Mouse (Mus musculus) forebrain, embryonic 12.5 days (tissue): ENCODE measurements around the gene Pttg1. TPM values are rescaled to one million over a fixed set of nuclear protein-coding genes. Genes with fewer than 3 reads are reported as not detected.

Experiments used
- ATAC-seq: fragments of 200-750 bp; cut with Nextera tagmentation; 2 replicates; pipeline ENCODE4 v1.8.0; 2017; ENCODE audit warnings: moderate TSS enrichment; ENCODE audit not compliant: low FRiP score
- H3K27ac ChIP-seq: fragments of 300-500 bp; sonication (generic); 2 replicates; pipeline ENCODE4 v1.5.1; 2016; ENCODE audit warnings: mild to moderate bottlenecking
- H3K27me3 ChIP-seq: fragments of 300-500 bp; sonication (generic); 2 replicates; pipeline ENCODE4 v1.6.1; 2016; ENCODE audit warnings: mild to moderate bottlenecking
- H3K36me3 ChIP-seq: fragments of 300-500 bp; sonication (generic); replicated peaks from 2 replicates; pipeline ENCODE4 v1.6.1; 2016; ENCODE audit warnings: mild to moderate bottlenecking
- H3K4me1 ChIP-seq: fragments of 300-500 bp; sonication (generic); 2 replicates; pipeline ENCODE4 v1.6.1; 2016
- H3K4me2 ChIP-seq: fragments of 300-500 bp; sonication (generic); 2 replicates; pipeline ENCODE4 v1.6.1; 2016; ENCODE audit warnings: mild to moderate bottlenecking, moderate library complexity
- H3K4me3 ChIP-seq: fragments of 300-500 bp; sonication (generic); replicated peaks from 2 replicates; pipeline ENCODE4 v1.5.1; 2016; ENCODE audit warnings: mild to moderate bottlenecking
- H3K9ac ChIP-seq: fragments of 300-500 bp; sonication (generic); 2 replicates; pipeline ENCODE4 v1.6.1; 2016; ENCODE audit warnings: mild to moderate bottlenecking
- H3K9me3 ChIP-seq: fragments of 300-500 bp; sonication (generic); 2 replicates; pipeline ENCODE4 v1.6.1; 2016
- WGBS: fragments of 180-500 bp; shearing (Covaris S2); methylation state at CpG from one replicate; pipeline ENCODE4 v1.1.7; 2016; 5-methylcytosine and 5-hydroxymethylcytosine counted together
- polyA plus RNA-seq: library from polyadenylated mRNA; unstranded; fragments of >200 nt; fragmentation: Nextera tagmentation; extraction: Ambion mirVana; gene quantifications from 2 replicates; pipeline ENCODE4 v1.2.1, GENCODE M21; 2016

Pttg1 gene
- polyA plus RNA-seq, 1 experiment from 2014 or later, result 62.5 TPM

- 100% methylated on average over 1 of the region's 1 CpGs for WGBS
- Histone ChIP-seq H3K36me3 (no peaks in the 10 kb centered on the region), H3K9ac (no peak overlapping the region), H3K27me3 (0 out of 2 replicates have a peak, but pooled peaks cover 4% of the 10 kb centered on the region), H3K27ac (no peak overlapping the region), H3K4me2 (no peak overlapping the region), H3K4me1 (peaks cover 5% of the 10 kb centered on the region; the same call in 1 of the 2 replicates), H3K9me3 (peaks cover 6% of the 10 kb centered on the region; the same call in 1 of the 2 replicates), H3K4me3 (no peak overlapping the region)
- ATAC-seq, result no peak
Measured at GRCm38 (mm10) chr11:43400131-43400530, 25.9 kb downstream of the Pttg1 start.

DNA sequence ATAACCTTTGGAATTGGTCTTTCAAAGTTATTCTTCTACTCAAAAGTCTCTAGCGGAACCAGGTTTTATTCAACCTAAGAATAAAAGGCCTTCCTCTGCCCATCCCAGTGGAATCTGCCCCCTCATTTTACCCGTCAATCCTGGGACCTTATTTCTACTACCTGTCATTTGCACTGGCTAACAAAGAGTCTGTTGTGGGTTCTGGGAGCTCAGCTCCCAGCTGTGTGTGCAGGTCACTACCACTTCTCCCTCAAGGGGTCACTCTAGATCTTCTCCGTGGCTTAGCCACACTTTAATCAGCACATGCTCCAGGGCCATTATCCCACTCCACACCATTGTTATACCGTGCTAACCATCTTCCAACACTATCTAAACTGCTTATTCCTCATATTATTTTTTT is 26.8 kb downstream of the Pttg1 start:
- Histone ChIP-seq H3K4me2 (no peak overlapping the region), H3K9ac (no peak overlapping the region), H3K4me1 (peaks cover 5% of the 10 kb centered on the region; the same call in 1 of the 2 replicates), H3K36me3 (no peaks in the 10 kb centered on the region), H3K27me3 (0 out of 2 replicates have a peak, but pooled peaks cover 4% of the 10 kb centered on the region), H3K27ac (no peak overlapping the region), H3K9me3 (no peaks in the 10 kb centered on the region), H3K4me3 (no peak overlapping the region)
- 43% methylated on average over 4 of the region's 4 CpGs for WGBS
- ATAC-seq, result no peak

DNA sequence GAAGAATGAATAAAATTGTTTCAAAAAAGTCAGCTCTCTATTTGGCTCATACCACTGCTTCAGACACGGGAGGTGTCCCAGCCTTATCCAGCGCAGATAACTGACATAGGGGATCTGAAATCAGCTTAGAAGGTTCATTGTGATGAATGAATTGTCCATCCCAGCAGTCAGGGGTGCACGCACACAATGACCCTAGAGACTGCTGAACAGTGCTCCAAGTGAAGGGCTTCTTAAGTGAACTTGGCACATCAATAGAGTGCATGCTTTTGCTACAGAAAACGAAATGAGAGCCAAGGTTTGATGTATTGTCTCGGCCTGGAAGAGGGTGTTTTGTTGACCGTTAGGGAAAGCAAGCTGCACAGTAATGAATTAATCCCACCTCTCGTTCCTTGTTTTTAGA is 29.4 kb downstream of the Pttg1 start:
- peak; percentile 30; the same call in 1 of the 2 replicates for ATAC-seq
- Histone ChIP-seq H3K36me3 (no peaks in the 10 kb centered on the region), H3K4me2 (no peak overlapping the region), H3K27me3 (0 out of 2 replicates have a peak, but pooled peaks cover 4% of the 10 kb centered on the region), H3K9ac (no peak overlapping the region), H3K4me3 (no peak overlapping the region), H3K4me1 (peaks cover 5% of the 10 kb centered on the region; the same call in 1 of the 2 replicates), H3K27ac (no peak overlapping the region), H3K9me3 (no peaks in the 10 kb centered on the region)
- WGBS, result 27% methylated on average over 7 of the region's 7 CpGs

DNA sequence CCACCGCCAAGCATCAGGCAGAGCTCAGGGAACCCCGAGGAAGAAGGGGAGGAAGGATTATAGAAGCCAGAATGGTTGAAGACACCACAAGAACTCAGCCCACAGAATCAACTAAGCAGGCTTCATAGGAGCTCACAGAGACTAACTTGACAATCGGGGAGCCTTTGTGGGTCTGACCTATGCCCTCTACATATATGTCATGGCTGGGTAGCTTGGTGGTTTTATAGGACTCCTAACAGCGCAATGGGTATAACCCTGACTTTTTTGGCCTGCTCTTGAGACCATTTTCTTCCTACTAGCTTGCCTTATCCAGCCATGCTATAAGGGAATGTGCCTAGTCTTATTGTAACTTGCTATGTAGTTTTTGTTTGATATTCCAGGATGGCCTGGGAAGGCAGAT is 29.8 kb downstream of the Pttg1 start:
- H3K9ac ChIP-seq, result no peak overlapping the region
- H3K27me3 ChIP-seq, result 0 out of 2 replicates have a peak, but pooled peaks cover 4% of the 10 kb centered on the region
- WGBS, result 92% methylated on average over 4 of the region's 4 CpGs
- H3K4me2 ChIP-seq, result no peak overlapping the region
- no peaks in the 10 kb centered on the region for H3K9me3 ChIP-seq
- no peak overlapping the region for H3K27ac ChIP-seq
- no peaks in the 10 kb centered on the region for H3K36me3 ChIP-seq
- H3K4me3 ChIP-seq, result no peak overlapping the region
- peaks cover 5% of the 10 kb centered on the region; the same call in 1 of the 2 replicates for H3K4me1 ChIP-seq
- ATAC-seq, result no peak

DNA sequence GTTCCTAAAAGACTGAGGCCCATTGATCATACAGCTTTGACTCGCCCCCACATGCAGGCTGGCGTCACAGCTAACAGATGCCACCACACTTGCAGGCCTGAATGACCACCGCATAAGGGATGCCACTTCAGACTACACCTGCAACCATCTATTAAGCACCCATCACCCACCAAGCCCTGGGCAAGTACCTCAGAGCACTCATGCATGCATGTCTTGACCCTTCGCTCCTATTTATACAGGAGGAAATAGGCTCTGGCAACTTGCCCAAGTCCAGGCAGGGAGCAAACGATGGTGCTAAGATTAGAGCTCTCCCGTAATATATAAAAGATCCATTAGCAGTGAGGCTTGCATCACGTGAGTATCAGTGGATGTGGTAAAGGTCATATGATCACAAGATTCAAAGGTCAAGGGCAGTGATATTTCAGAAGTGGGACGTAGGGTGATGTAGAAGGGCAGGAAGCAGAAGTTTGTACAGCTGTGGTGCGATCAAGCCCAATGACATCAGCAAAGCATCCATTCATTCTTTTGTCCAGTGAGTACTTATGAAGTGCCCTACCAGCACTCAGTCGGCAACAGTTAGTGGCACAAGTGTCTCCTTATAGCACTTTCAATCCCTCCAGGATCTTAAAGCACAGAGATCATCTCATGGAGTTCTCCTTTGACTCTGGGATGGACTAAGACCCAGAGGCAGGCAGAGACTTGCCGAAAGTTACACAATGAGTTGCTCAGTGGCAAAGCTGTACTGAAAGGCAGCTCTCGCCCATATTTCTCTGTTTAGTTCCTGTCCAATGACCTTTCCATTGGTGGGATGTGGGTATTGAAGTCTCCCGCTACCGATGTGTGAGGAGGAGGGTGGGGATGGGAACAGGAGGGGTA is 30.7 kb downstream of the Pttg1 start:
- H3K36me3 ChIP-seq, result no peaks in the 10 kb centered on the region
- H3K27me3 ChIP-seq, result 0 out of 2 replicates have a peak, but pooled peaks cover 3% of the 10 kb centered on the region
- H3K4me1 ChIP-seq, result peaks cover 5% of the 10 kb centered on the region; the same call in 1 of the 2 replicates
- no peak overlapping the region for H3K9ac ChIP-seq
- 78% methylated on average over 14 of the region's 14 CpGs for WGBS
- H3K4me3 ChIP-seq, result no peak overlapping the region
- no peak overlapping the region for H3K27ac ChIP-seq
- no peak for ATAC-seq
- H3K9me3 ChIP-seq, result no peaks in the 10 kb centered on the region
- no peak overlapping the region for H3K4me2 ChIP-seq

DNA sequence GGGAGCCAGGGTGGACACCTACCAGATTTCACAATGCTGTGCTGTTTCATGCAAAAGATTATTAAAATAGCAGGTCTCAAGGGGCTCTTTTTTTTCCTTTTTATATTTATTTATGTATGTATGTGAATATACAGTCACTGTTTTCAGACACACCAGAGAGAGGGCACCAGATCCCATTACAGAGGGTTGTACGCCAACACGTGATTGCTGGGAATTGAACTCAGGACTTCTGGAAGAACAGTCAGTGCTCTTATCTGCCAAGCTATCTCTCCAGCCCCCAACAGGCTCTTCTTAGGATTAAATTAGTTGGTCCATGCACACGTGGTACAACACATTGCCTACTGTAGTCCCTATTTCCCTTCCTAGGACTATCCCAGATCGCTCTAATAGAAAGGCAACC is 32.7 kb downstream of the Pttg1 start:
- Histone ChIP-seq H3K9ac (no peak overlapping the region), H3K27me3 (0 out of 2 replicates have a peak, but pooled peaks cover 2% of the 10 kb centered on the region), H3K4me2 (no peak overlapping the region), H3K9me3 (no peaks in the 10 kb centered on the region), H3K4me1 (peaks cover 5% of the 10 kb centered on the region; the same call in 1 of the 2 replicates), H3K36me3 (no peaks in the 10 kb centered on the region), H3K4me3 (no peak overlapping the region), H3K27ac (no peak overlapping the region)
- WGBS, result 93% methylated on average over 4 of the region's 4 CpGs
- no peak for ATAC-seq

- WGBS, result 52% methylated on average over 2 of the region's 2 CpGs
- Histone ChIP-seq H3K9me3 (no peaks in the 10 kb centered on the region), H3K27ac (no peak overlapping the region), H3K4me3 (no peak overlapping the region), H3K4me2 (no peak overlapping the region), H3K27me3 (0 out of 2 replicates have a peak, but pooled peaks cover 5% of the 10 kb centered on the region), H3K9ac (no peak overlapping the region), H3K4me1 (peaks cover 5% of the 10 kb centered on the region; the same call in 1 of the 2 replicates), H3K36me3 (no peaks in the 10 kb centered on the region)
- ATAC-seq, result no peak
Measured at GRCm38 (mm10) chr11:43392757-43393156, 33.3 kb downstream of the Pttg1 start.

DNA sequence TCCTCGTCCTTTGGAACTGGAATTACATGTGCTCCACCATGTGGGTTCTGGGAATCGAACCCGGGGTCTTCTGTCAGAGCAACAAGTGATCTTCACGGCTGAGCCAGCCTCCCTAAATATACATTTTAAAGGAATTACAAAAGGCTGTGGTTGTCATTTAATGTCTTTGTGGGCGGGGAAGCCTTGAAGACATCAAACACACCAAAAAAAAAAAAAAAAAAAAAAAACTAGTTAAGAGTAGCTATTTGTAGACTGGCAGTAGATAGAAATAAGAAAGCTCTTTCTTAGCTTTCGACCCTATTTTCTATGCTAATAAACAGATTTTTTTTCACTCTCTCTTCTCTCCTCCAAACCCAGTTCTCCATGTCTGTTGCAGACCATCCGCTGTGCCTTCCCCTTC is 36.9 kb downstream of the Pttg1 start:
- Histone ChIP-seq H3K27ac (no peak overlapping the region), H3K4me3 (no peak overlapping the region), H3K27me3 (0 out of 2 replicates have a peak, but pooled peaks cover 5% of the 10 kb centered on the region), H3K9ac (no peak overlapping the region), H3K36me3 (no peaks in the 10 kb centered on the region), H3K4me1 (peaks cover 17% of the 10 kb centered on the region), H3K4me2 (no peak overlapping the region), H3K9me3 (no peaks in the 10 kb centered on the region)
- 89% methylated on average over 7 of the region's 7 CpGs for WGBS
- no peak for ATAC-seq

DNA sequence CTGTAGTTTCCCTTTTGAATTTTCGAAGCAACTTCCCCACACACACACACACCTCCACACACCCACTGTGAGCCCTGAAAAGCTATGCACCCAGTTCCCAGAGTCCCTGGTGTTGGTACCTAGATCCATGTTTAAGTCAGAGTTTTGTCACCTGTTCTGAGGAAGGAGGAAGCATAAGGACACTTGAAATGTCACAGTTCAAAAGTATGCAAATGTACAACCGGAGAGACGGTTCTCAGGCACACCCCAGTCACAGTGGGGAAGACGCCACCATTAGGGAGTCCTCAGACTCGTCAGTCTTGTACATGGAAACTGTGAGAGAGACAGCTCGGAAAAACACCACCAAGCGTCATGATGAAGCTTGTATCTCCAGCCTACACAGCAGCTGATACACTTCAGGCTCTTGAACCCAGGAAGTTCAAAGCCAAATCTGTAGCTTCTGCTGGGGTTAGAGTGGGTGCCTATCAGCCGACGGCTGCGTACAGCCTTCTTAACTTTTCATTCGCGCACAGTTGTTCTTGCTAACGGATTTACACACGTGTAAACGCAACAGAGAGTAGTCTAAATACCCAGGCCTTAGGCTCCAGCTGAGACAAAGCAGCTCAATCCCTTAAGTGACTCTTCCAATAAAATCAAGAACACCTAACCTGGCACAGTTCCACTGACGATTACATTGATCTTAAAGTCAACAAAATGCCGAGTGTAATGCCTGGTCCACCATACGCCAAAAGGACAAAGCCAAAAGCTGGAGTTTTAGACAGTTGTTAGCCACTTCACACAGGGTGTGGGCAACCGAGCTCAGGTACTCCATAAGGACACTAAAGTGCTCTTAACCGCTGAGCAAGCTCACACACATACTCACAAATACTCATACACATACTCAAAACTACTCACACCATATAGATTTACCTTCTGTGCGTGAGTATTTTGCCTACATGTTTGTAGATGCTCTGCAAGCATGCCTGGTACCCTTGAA is 37.6 kb downstream of the Pttg1 start:
- Histone ChIP-seq H3K27ac (no peak overlapping the region), H3K9ac (no peak overlapping the region), H3K27me3 (0 out of 2 replicates have a peak, but pooled peaks cover 5% of the 10 kb centered on the region), H3K36me3 (no peaks in the 10 kb centered on the region), H3K4me3 (no peak overlapping the region), H3K4me2 (no peak overlapping the region), H3K4me1 (peaks cover 17% of the 10 kb centered on the region), H3K9me3 (no peaks in the 10 kb centered on the region)
- no peak for ATAC-seq
- 87% methylated on average over 21 of the region's 21 CpGs for WGBS

- Histone ChIP-seq H3K27me3 (0 out of 2 replicates have a peak, but pooled peaks cover 5% of the 10 kb centered on the region), H3K27ac (no peak overlapping the region), H3K4me1 (peaks cover 17% of the 10 kb centered on the region), H3K4me3 (no peak overlapping the region), H3K9me3 (no peaks in the 10 kb centered on the region), H3K9ac (no peak overlapping the region), H3K4me2 (no peak overlapping the region), H3K36me3 (no peaks in the 10 kb centered on the region)
- ATAC-seq, result no peak
- WGBS, result 92% methylated on average over 14 of the region's 14 CpGs
Measured at GRCm38 (mm10) chr11:43387004-43387880, 38.8 kb downstream of the Pttg1 start.

- no peak overlapping the region for H3K27ac ChIP-seq
- peak; percentile 65; the same call in 1 of the 2 replicates for ATAC-seq
- peaks cover 17% of the 10 kb centered on the region for H3K4me1 ChIP-seq
- H3K27me3 ChIP-seq, result 0 out of 2 replicates have a peak, but pooled peaks cover 5% of the 10 kb centered on the region
- peak overlapping the region; percentile 30 for H3K4me3 ChIP-seq
- 2% methylated on average over 8 of the region's 8 CpGs for WGBS
- H3K9me3 ChIP-seq, result no peaks in the 10 kb centered on the region
- H3K9ac ChIP-seq, result peak overlapping the region; percentile 48
- H3K36me3 ChIP-seq, result no peaks in the 10 kb centered on the region
- H3K4me2 ChIP-seq, result peak overlapping the region; percentile 59
Measured at GRCm38 (mm10) chr11:43385716-43386115, 40.3 kb downstream of the Pttg1 start.
